Mouse (Mus musculus): ENCODE data around the gene Clpp.

The Clpp gene

GRCm38 (mm10) chr17:56990115-56990746 is at the start of gene Clpp:
Clpp (plus strand) TSS chr17:56990305.
- DNase-seq (ENCODE audit: low read depth, low spot score) = peak; percentile 89

GRCm38 (mm10) chr17:56950915-56951314 is 39.2 kb upstream of the Clpp start:
- DNase-seq (ENCODE audit: low read depth, low spot score) = peak; percentile 40

GRCm38 (mm10) chr17:56952639-56953038 is 37.5 kb upstream of the Clpp start:
- no peak for DNase-seq (ENCODE audit: low read depth, low spot score)

- DNase-seq (ENCODE audit: low read depth, low spot score) = no peak
Observed at GRCm38 (mm10) chr17:56954871-56955270, 35.2 kb upstream of the Clpp start.

DNA sequence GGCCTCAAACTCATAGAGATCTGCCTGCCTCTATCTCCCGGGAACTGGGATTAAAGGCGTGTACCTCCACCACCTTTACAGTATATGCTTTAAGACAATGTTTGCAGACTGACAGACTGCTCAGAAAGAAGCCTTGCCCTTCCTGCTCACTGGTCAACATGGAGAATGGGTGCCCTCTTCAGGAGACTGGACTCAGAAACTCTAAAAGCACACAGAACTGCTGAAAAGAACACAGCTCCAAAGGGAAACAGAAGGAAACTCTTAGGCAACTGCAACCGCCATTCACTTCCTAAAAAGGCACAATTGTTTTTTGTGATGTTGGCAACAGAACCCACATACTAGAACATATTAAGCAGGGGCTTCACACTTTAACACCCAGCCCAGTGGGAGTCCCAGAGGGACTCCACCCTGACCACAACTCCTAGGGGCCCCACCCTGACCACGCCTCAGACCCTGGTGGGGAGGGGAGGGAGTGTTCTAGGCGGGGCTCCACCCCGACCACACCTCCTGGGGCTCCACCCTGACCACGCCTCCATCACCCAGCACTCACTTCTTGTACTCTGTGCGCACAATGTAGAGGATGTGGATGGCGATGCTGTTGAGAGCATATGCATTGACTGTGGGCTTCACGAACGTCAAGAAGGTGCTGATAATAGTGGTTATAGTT is 32.2 kb upstream of the Clpp start:
- DNase-seq (ENCODE audit: low read depth, low spot score) = no peak

DNA sequence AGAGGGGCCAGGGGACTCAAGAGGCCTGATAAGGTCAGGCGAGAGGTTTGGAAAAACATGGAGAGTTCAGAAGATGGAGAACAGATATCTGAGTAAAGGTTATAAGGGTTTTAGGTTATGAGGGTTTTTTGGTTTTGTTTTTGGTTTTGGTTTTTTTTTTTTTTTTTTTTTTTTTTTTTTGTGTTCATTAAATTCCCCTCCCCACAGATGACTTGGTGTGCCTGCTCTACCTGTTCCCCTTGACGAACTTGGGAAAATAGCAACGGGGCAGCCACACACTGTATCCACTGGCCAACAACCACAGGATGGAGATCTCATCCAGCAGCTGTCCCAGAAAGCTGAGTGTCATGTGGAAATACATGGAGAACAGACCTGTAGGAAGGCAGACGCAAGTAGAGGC is 31.4 kb upstream of the Clpp start:
- DNase-seq (ENCODE audit: low read depth, low spot score) = no peak

DNA sequence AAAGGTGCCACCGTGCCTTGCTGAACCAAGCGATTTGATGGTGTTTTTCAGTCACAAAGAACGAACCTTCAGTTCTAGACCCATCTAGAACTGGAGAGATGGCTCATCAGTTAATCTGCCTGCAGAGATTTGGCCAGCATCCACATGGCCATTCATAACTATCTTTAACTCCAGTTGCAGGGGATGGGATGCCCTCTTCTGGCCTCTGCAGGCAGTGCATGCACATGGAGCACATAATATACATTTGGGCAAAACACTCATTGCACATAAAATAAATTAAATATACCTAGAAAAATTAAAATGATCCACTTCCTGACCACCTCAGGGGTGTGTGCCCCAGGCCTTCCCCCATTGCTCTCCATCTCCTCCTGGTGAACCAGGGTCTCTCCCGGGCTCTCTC is 28.2 kb upstream of the Clpp start:
- no peak for DNase-seq (ENCODE audit: low read depth, low spot score)

GRCm38 (mm10) chr17:56962642-56963405 is 27.3 kb upstream of the Clpp start:
- no peak for DNase-seq (ENCODE audit: low read depth, low spot score)

GRCm38 (mm10) chr17:56963646-56964045 is 26.5 kb upstream of the Clpp start:
- no peak for DNase-seq (ENCODE audit: low read depth, low spot score)

DNA sequence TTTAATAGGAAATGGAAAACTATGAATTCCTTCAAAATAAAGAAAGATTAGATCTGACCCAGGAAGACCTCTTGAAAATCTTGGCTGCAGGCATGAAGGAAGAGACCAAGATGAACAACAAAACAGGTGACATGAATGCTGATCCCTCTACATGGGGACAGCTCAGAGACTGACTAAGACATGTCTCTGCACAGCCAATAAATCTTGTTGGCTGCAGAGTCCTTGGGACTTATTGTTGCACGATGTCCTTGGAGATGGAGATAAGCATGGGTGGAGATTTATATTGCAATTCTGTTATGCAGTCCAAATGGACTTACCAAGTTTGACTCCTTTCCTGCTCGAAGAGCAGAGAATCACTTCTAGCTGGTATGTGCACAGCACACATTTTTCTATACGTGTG is 20.8 kb upstream of the Clpp start:
- no peak for DNase-seq (ENCODE audit: low read depth, low spot score)

- no peak for DNase-seq (ENCODE audit: low read depth, low spot score)
Observed at GRCm38 (mm10) chr17:56970081-56970480, 20.0 kb upstream of the Clpp start.

- DNase-seq (ENCODE audit: low read depth, low spot score) = no peak
Observed at GRCm38 (mm10) chr17:56973956-56974707, 16.0 kb upstream of the Clpp start.

GRCm38 (mm10) chr17:56974708-56975240 is 15.3 kb upstream of the Clpp start:
- DNase-seq (ENCODE audit: low read depth, low spot score) = no peak

GRCm38 (mm10) chr17:56975391-56975790 is 14.7 kb upstream of the Clpp start:
- DNase-seq (ENCODE audit: low read depth, low spot score) = no peak

GRCm38 (mm10) chr17:56976531-56977390 is 13.3 kb upstream of the Clpp start:
- no peak for DNase-seq (ENCODE audit: low read depth, low spot score)

GRCm38 (mm10) chr17:56979524-56979923 is 10.6 kb upstream of the Clpp start:
- no peak for DNase-seq (ENCODE audit: low read depth, low spot score)

- no peak for DNase-seq (ENCODE audit: low read depth, low spot score)
Observed at GRCm38 (mm10) chr17:56981049-56981448, 9.1 kb upstream of the Clpp start.

GRCm38 (mm10) chr17:56982013-56982412 is 8.1 kb upstream of the Clpp start, which contains the start of gene Acer1:
Acer1 (minus strand) TSS chr17:56982126.
- no peak for DNase-seq (ENCODE audit: low read depth, low spot score)

DNA sequence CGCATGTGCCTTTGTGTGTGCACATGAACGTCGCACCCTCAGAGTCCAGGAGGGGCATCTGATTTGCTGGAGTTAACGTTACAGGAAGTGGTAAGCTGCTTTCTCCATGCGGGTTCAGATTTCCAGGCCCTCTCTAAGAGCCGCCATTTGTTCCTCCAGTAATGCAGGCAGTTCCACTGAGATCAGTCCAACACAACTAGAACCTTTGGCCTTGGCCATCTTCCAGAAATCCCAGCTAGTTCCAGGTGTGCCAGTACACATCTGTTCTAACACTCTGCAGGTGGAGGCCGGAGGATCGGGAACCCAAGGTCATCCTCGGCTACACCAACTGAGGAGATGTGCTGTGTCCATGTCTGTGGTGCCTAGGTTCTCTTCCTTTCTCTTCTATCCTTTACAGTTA is 5.2 kb upstream of the Clpp start:
- DNase-seq (ENCODE audit: low read depth, low spot score) = no peak

- DNase-seq (ENCODE audit: low read depth, low spot score) = no peak
Observed at GRCm38 (mm10) chr17:56985656-56986055, 4.4 kb upstream of the Clpp start.
